Mouse (Mus musculus) fibroblast of lung, adult 2 months (primary cell): ENCODE measurements around the gene Prrc2a.
"Not testable (repeated sequence)": the region's sequence is repeated elsewhere in the genome, so short reads cannot be mapped to it uniquely, and the experiment has no call there.

Experiments used
- DNase-seq: peaks from one replicate; pipeline ENCODE4 v3.0.0-alpha.2; 2011; ENCODE audit warnings: low read depth

Gene Prrc2a

GRCm38 (mm10) chr17:35133517-35133916, 31.2 kb downstream of the Prrc2a start:
- DNase-seq: no peak

DNA sequence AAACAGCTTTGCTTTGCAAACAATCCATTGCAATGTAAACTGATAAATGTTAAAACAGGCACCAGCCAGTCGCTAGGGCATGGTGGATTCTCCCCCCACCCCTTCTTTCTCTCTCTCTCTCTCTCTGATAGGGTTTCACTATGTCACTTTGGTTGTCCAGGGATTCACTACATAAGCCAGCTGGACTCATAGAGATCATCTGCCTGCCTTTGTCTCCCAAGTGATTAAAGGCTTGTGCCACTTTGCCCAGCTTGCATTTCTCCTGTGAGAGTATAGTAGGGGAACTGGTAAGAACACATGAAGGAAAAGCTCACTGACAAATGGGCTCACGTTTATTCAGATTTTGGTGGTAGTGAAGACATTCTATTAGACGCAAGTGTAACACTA, 32.5 kb downstream of the Prrc2a start:
- no peak for DNase-seq

GRCm38 (mm10) chr17:35131500-35132173, 33.1 kb downstream of the Prrc2a start, which contains the start of gene Apom:
Gene Apom, minus strand, starts transcription at chr17:35132050.
- no peak for DNase-seq

DNA sequence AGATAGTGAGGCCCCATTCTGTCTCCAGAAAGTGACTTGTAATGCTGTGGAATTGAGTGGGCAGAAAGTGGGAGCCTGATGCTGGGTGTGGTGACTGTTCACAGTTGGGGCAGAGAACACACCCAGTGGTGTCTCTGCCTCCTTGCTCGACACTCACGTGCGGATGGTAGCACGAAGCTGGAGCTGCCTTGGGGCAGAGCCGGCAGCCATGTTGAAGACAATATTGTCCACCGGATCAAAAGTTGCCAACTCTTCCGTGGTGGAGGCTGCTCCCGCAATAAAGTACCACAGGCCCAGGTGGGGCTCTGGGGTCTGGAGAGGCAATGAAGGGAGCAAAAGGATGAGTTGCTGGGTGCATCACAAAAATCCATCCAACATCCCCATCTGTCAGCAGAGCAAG, 33.7 kb downstream of the Prrc2a start:
- DNase-seq: no peak

DNA sequence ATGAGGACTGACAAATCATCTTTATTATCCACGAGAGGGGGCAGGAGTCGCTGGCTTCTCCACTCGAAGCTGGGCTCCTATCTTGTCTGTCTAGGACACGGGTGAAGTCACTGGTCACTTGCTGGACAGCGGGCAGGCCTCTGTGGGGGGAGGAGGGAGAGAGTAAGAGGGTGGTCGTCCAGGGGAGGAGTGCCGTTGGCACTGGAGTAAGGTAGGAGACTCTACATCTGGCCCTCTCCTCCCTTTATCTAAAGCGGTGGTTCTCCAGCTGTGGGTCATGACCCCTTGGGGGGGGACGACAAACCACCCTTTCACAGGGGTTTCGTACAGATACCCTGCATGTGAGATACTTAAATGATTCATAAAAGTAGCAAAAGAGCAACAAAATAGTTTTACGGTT, 35.7 kb downstream of the Prrc2a start:
- DNase-seq: no peak

DNA sequence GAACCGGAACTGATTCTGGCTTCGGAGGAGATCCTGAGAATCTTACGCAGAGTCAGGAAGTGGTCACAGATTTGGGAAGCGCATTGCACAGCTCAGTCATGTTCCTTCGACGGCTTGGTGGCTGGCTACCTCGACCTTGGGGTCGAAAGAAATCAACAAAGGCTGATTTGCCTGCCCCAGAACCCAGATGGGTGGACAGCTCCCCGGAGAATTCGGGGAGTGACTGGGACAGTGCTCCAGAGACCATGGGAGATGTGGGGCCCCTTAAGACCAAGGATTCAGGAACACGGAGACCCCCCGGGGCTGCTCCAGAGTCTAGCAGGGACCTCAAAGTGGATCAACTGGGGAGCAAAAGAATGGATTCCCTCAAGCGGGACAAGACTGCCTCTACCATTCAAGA, 37.7 kb downstream of the Prrc2a start:
- no peak for DNase-seq

- DNase-seq: no peak
Measured at GRCm38 (mm10) chr17:35126206-35126611, 38.5 kb downstream of the Prrc2a start, which contains the start of gene D17H6S53E. Gene D17H6S53E, plus strand, starts transcription at chr17:35126373.

GRCm38 (mm10) chr17:35125578-35125977, 39.1 kb downstream of the Prrc2a start:
- DNase-seq: no peak

DNA sequence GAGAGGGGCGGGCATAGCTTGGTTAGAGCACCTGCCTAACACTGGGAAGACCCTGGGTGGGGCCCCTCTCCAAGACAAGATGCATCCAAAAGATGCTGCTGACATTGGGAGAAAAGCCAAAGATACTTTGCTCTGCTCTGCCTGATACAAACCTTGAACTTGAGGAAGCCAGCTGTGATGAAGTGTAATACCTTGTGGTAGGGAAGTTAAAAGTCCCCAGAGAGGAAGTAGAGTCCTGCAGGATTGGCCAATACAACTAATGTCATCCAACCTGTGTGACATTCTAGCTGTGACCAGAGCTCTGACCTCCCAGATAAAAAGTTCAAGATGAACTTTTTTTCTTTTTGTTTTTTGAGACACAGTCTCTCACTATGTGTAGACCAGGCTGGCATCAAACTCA, 39.6 kb downstream of the Prrc2a start:
- DNase-seq: no peak

- DNase-seq: not testable (repeated sequence)
Measured at GRCm38 (mm10) chr17:35124261-35124896, 40.3 kb downstream of the Prrc2a start.

DNA sequence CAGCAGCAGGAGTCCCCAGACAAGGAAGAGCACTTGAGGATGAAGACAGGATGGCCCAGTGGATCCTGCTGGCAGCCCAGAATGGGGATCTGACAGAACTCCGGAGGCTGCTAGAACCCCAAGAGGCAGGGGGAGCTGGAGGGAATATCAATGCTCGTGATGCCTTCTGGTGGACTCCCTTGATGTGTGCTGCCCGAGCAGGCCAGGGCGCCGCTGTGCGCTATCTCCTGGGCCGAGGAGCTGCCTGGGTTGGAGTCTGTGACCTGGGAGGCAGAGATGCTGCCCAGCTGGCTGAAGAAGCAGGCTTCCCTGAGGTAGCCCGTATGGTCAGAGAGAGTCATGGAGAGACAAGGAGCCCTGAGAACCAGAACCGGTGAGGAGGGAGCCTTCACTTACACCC, 41.4 kb downstream of the Prrc2a start:
- not testable (repeated sequence) for DNase-seq

DNA sequence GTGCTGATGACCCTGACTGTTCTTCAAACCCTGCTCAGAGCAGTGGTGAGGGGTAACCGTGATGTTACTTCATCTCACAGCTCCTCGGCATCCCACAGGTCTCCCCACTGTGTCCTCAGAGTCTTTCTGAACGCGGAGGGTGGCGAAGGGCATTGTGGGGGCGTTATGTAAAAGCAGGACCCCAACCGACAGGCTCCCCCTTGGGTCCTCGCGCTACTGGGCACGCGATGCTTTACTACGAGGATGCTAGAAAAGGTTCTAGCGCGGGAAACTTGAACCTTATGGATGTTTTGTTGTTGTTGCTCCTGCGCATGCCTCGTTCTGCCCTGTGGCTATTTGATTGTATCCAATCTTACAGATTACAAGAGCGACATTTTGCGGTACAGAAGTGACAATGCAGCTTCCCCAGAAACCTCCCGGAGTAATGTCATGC, 42.8 kb downstream of the Prrc2a start, which contains the start of gene Csnk2b:
Gene Csnk2b (minus strand): TSS at position 183 of the 433 bp plus-strand sequence.
- DNase-seq: peak; percentile 20

DNA sequence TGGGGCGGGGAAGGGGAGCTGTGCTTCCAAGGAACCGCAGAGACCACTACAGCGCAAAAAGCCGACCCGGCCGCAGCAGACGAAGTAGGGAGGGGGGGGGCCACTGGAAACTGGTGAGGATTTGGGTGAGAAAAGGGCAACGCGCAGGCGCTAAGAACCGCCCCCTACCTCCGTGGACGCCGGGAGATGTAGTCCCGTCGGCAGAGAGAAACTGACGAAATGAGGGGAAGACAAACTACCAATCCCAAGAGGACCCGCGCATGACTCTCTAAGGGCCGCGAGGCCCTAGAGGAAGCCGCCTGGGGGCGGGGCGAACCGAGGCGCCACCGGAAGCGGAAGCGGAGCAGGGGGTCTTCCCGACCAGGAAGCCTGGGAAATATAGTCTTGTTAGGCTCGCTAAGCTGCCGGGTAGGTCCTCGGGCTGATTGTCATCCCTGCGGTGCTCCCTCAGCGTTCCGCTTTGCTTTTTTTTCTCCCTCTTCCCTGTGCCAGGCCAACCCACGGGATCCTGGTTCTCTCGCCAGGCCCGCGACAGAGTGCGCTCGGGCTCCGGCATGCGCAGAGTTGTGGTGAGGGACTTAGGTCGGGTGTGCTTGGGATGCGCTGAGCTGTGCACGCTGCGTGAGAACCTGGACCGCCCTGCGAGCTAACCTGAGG, 43.4 kb downstream of the Prrc2a start, which contains the start of gene Gpank1:
Gene Gpank1 (plus strand): TSS at position 313 of the 657 bp plus-strand sequence.
- DNase-seq: peak; percentile 97

- DNase-seq: no peak
Measured at GRCm38 (mm10) chr17:35120745-35121142, 44.0 kb downstream of the Prrc2a start.

GRCm38 (mm10) chr17:35115046-35116019, 49.4 kb downstream of the Prrc2a start, which contains the start of gene Ly6g5b:
Gene Ly6g5b, minus strand, starts transcription at chr17:35115428.
- DNase-seq: no peak

- no peak for DNase-seq
Measured at GRCm38 (mm10) chr17:35111774-35112173, 52.9 kb downstream of the Prrc2a start.

GRCm38 (mm10) chr17:35108097-35108496, 56.6 kb downstream of the Prrc2a start, which contains the start of gene Ly6g5c:
Gene Ly6g5c, plus strand, starts transcription at chr17:35108279.
- no peak for DNase-seq

DNA sequence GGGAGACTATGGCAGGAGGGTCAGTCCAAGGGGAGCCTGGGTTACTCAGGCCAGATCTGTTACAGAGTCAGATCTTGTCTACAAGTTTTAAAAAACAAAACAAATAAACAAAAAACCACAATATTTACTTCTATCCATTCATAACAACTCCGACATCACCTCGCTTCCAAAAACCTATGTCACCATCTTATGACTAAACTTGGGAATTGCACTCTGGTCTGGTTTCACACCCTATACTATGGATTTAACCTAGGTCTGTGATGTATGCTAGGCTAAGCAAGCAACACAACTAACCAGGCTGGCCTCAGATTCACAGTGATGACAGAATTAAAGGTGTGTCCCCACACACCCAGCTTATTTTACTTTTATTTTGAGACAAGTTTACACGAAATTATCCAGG, 58.2 kb downstream of the Prrc2a start:
- no peak for DNase-seq

GRCm38 (mm10) chr17:35105740-35106389, 58.8 kb downstream of the Prrc2a start:
- DNase-seq: no peak

DNA sequence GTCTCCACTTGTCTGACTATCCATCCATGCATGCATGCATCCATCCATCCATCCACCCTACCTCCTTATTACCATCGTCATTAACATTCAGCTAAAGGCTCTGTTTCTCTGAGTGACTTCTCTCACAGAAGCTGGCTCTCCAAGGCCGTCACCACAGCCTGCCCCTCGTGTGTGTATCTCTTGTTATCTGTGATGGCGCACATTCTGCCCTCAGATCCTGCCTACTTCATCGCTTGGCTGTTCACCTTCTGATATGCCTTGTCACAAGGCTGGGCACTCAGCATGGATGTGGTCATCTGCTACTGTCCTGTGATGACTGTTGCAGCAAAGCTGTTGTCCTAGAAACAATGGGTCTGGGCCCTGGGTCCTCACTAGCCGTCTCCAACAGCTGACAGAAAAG, 59.9 kb downstream of the Prrc2a start:
- DNase-seq: no peak

- DNase-seq: no peak
Measured at GRCm38 (mm10) chr17:35104079-35104478, 60.6 kb downstream of the Prrc2a start.
